Mouse (Mus musculus) liver, postnatal 0 days (tissue): ENCODE data around the gene Acsl6. TPM values are rescaled to one million over a fixed set of nuclear protein-coding genes. Genes with fewer than 3 reads are reported as not detected.

Experiments
- ATAC-seq: fragments of 200-750 bp; cut with Nextera tagmentation; 2 replicates; pipeline ENCODE4 v1.8.0; 2017; ENCODE audit warnings: mild to moderate bottlenecking, moderate library complexity
- DNase-seq: peaks from one replicate; pipeline ENCODE4 v3.0.0-alpha.2; 2016
- H3K27ac ChIP-seq: fragments of 300-500 bp; sonication (generic); 2 replicates; pipeline ENCODE4 v1.5.1; 2014; ENCODE audit warnings: antibody characterized with exemption, moderate library complexity, mild to moderate bottlenecking, low read depth
- H3K27me3 ChIP-seq: fragments of 300-500 bp; sonication (generic); 2 replicates; pipeline ENCODE4 v1.6.1; 2014; ENCODE audit warnings: low read length, control low read depth, mixed read lengths; ENCODE audit not compliant: insufficient read depth
- H3K36me3 ChIP-seq: fragments of 300-500 bp; sonication (generic); replicated peaks from 2 replicates; pipeline ENCODE4 v1.6.1; 2014; ENCODE audit warnings: mild to moderate bottlenecking, control low read depth, low read length, moderate library complexity, mixed read lengths; ENCODE audit not compliant: insufficient read depth
- H3K4me1 ChIP-seq: fragments of 300-500 bp; sonication (generic); 2 replicates; pipeline ENCODE4 v1.6.1; 2014; ENCODE audit warnings: antibody characterized with exemption, mild to moderate bottlenecking, control low read depth; ENCODE audit not compliant: insufficient read depth
- H3K4me2 ChIP-seq: fragments of 300-500 bp; sonication (generic); 2 replicates; pipeline ENCODE4 v1.6.1; 2014; ENCODE audit warnings: low read depth, mild to moderate bottlenecking, low read length, moderate library complexity, mixed read lengths
- H3K4me3 ChIP-seq: fragments of 300-500 bp; sonication (generic); 2 replicates; pipeline ENCODE4 v1.5.1; 2014; ENCODE audit warnings: low read depth, low read length
- H3K9ac ChIP-seq: fragments of 300-500 bp; sonication (generic); replicated peaks from 2 replicates; pipeline ENCODE4 v1.6.1; 2014; ENCODE audit warnings: mild to moderate bottlenecking, moderate library complexity
- H3K9me3 ChIP-seq: fragments of 300-500 bp; sonication (generic); 2 replicates; pipeline ENCODE4 v1.6.1; 2016; ENCODE audit warnings: mild to moderate bottlenecking, control low read depth, low read length, mixed read lengths
- CTCF ChIP-seq: sonication (generic); IDR thresholded peaks from 2 replicates; pipeline ENCODE4 v1.5.1; 2016; ENCODE audit warnings: antibody characterized with exemption, low read depth
- EP300 ChIP-seq: IDR thresholded peaks from 2 replicates; pipeline ENCODE4 v1.6.1; 2016; ENCODE audit warnings: antibody characterized with exemption, low read depth, mild to moderate bottlenecking
- WGBS: fragments of 180-500 bp; shearing (Covaris S2); extraction: QIAGEN DNeasy Blood & Tissue Kit; methylation state at CpG from one replicate; pipeline ENCODE4 v1.1.7; 2014; ENCODE audit not compliant: insufficient replicate concordance; 5-methylcytosine and 5-hydroxymethylcytosine counted together
- polyA plus RNA-seq: library from polyadenylated mRNA; unstranded; fragments of >200 nt; fragmentation: Nextera tagmentation; extraction: Ambion mirVana; gene quantifications from 2 replicates; pipeline ENCODE4 v1.2.1, GENCODE M21; 2015

The Acsl6 gene
- polyA plus RNA-seq, 1 experiment from 2014 or later, result 0.49 TPM

GRCm38 (mm10) chr11:54269191-54269896, 34.3 kb upstream of the Acsl6 start:
- no peak overlapping the region for H3K4me2 ChIP-seq
- WGBS, result 64% methylated on average over 3 of the region's 3 CpGs

DNA sequence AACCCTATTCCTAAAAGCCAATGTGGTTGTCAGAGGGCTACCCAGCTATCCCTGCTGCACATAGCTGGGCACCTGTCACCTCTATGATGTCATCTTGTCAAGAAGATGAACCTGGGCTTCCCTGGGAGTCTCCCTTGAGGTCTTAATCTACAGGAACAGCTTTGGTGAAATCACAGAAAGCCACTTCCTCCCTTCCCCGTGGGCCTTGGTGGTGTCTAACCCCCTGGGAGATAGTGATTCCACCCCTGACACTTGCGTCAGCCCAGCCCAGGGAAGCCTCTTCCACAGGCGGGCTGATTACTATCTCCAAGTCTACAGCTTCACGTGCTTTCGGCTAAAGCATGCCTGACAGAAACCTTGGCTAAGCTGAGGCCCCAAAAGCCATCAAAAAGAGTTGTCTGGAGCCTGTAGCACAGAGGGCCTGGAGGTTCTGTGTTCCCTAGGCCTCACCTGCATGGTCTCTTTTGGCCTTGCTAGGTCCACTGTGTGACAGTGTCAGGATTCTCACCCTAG, 32.1 kb upstream of the Acsl6 start:
- Histone ChIP-seq H3K9ac (no peak overlapping the region), H3K4me2 (no peak overlapping the region), H3K4me3 (no peak overlapping the region), H3K4me1 (no peaks in the 10 kb centered on the region), H3K36me3 (no peaks in the 10 kb centered on the region), H3K27me3 (no peaks in the 10 kb centered on the region), H3K27ac (no peak overlapping the region), H3K9me3 (no peaks in the 10 kb centered on the region)
- ATAC-seq, result no peak
- no peak for TF ChIP-seq EP300
- TF ChIP-seq CTCF, result no peak
- WGBS, result 35% methylated on average over 5 of the region's 5 CpGs
- peak; percentile 7 for DNase-seq

More at GRCm38 (mm10) chr11:54269191-54269896, 34.3 kb upstream of the Acsl6 start:
- H3K9ac ChIP-seq, result no peak overlapping the region
- no peaks in the 10 kb centered on the region for H3K9me3 ChIP-seq
- TF ChIP-seq EP300 (no peak), CTCF (no peak)
- DNase-seq (no peak), ATAC-seq (no peak)
- no peak overlapping the region for H3K27ac ChIP-seq
- no peaks in the 10 kb centered on the region for H3K36me3 ChIP-seq
- H3K4me1 ChIP-seq, result no peaks in the 10 kb centered on the region
- no peak overlapping the region for H3K4me3 ChIP-seq
- H3K27me3 ChIP-seq, result no peaks in the 10 kb centered on the region

- Histone ChIP-seq H3K4me1 (no peaks in the 10 kb centered on the region), H3K9ac (no peak overlapping the region), H3K4me3 (no peak overlapping the region), H3K4me2 (no peak overlapping the region), H3K36me3 (no peaks in the 10 kb centered on the region), H3K9me3 (no peaks in the 10 kb centered on the region), H3K27ac (no peak overlapping the region), H3K27me3 (no peaks in the 10 kb centered on the region)
- TF ChIP-seq CTCF (no peak), EP300 (no peak)
- ATAC-seq, result no peak
- DNase-seq, result no peak
- 57% methylated on average over 8 of the region's 8 CpGs for WGBS
These were observed 15.7 kb upstream of the Acsl6 start for GRCm38 (mm10) chr11:54287821-54288453.

DNA sequence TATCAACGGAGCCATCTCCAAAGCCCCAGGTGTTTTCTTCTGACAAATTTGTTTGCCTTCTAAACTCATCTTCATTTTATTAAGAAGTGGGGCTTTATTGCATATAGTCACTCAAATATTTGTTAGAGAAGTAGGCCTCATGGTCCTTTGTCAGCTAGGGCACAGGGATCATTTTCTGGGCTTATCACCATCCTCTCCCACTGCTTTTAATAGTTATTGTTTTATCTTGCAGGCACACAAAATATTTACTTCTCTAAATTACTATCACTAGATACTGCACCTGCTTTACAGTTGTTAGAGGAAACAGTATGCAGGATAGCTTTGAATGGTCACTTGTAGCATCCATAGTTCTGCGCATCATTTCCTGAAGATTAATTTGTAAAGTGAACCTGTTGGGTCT, 11.4 kb upstream of the Acsl6 start:
- no peaks in the 10 kb centered on the region for H3K27me3 ChIP-seq
- no peak overlapping the region for H3K27ac ChIP-seq
- no peak overlapping the region for H3K4me3 ChIP-seq
- TF ChIP-seq EP300 (peak; percentile 37; the same call in 1 of the 2 replicates), CTCF (no peak)
- H3K9ac ChIP-seq, result no peak overlapping the region
- ATAC-seq (no peak), DNase-seq (no peak)
- no peaks in the 10 kb centered on the region for H3K9me3 ChIP-seq
- H3K4me2 ChIP-seq, result no peak overlapping the region
- no peaks in the 10 kb centered on the region for H3K4me1 ChIP-seq
- no peaks in the 10 kb centered on the region for H3K36me3 ChIP-seq
- 69% methylated on average over 2 of the region's 2 CpGs for WGBS

GRCm38 (mm10) chr11:54293980-54294807, 9.4 kb upstream of the Acsl6 start:
- no peak overlapping the region for H3K27ac ChIP-seq
- no peak overlapping the region for H3K9ac ChIP-seq
- H3K4me3 ChIP-seq, result no peak overlapping the region
- no peaks in the 10 kb centered on the region for H3K36me3 ChIP-seq
- TF ChIP-seq EP300, result no peak
- TF ChIP-seq CTCF, result no peak
- peaks cover 3% of the 10 kb centered on the region for H3K9me3 ChIP-seq
- H3K4me1 ChIP-seq, result no peaks in the 10 kb centered on the region
- H3K4me2 ChIP-seq, result no peak overlapping the region
- ATAC-seq, result no peak
- no peak for DNase-seq
- no peaks in the 10 kb centered on the region for H3K27me3 ChIP-seq
- WGBS, result 64% methylated on average over 12 of the region's 12 CpGs

DNA sequence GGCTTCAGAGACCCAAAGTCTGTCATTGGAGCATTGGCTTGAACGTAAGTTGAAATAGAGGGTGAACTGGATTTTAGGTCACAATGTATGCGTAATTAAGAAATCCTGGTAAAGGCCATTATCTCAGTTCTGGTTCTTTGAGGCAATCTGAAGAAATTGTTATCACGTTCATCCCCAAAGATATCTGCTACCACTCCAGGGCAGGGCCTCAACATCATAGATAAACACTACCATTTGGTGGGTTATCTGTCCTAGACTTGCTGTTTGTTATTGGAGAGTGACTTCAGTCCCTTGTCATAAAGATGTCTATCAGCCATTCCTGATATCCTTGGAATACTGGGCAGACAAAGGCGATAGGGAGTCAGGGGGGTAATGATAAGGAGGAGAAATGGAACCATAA, 7.6 kb upstream of the Acsl6 start:
- ATAC-seq, result no peak
- H3K9me3 ChIP-seq, result peaks cover 3% of the 10 kb centered on the region
- no peak for TF ChIP-seq CTCF
- TF ChIP-seq EP300, result no peak
- no peaks in the 10 kb centered on the region for H3K4me1 ChIP-seq
- H3K9ac ChIP-seq, result no peak overlapping the region
- H3K4me3 ChIP-seq, result no peak overlapping the region
- no peak for DNase-seq
- H3K4me2 ChIP-seq, result no peak overlapping the region
- H3K27me3 ChIP-seq, result no peaks in the 10 kb centered on the region
- no peak overlapping the region for H3K27ac ChIP-seq
- 64% methylated on average over 4 of the region's 4 CpGs for WGBS
- H3K36me3 ChIP-seq, result no peaks in the 10 kb centered on the region
